Mouse (Mus musculus): ENCODE measurements around the gene Tpd52l2. TPM values are rescaled to one million over a fixed set of nuclear protein-coding genes. Genes with fewer than 3 reads are reported as not detected.
A peak's percentile ranks its signal among the peaks of the same experiment; 100 is the strongest.

Tpd52l2 gene
- polyA plus RNA-seq, 1 experiment = 41.5 TPM

- Histone ChIP-seq H3K4me1 (ENCODE audit: control insufficient read depth, insufficient read depth, low read length) (no peaks in the 10 kb centered on the region), H3K4me3 (ENCODE audit: insufficient read depth, low read depth, low read length) (peak overlapping the region; percentile 54; the same call in 1 of the 2 replicates), H3K36me3 (ENCODE audit: control insufficient read depth, insufficient read depth, low read length) (peaks cover 2% of the 10 kb centered on the region; the same call in 1 of the 2 replicates), H3K27me3 (replicated peaks; ENCODE audit: control insufficient read depth, insufficient read depth, low read length) (no peaks in the 10 kb centered on the region), H3K27ac (ENCODE audit: insufficient read depth, low read depth, low read length) (peak overlapping the region; percentile 82)
- 9% methylated on average over 8 of the region's 8 CpGs for WGBS
- peak; percentile 74 for DNase-seq
- peak; percentile 77 for TF ChIP-seq CTCF (conservative IDR thresholded peaks at IDR 0.05; ENCODE audit: insufficient read depth, insufficient read length, low read depth, low read length)
- TF ChIP-seq POLR2A (IDR thresholded peaks at IDR 0.05; ENCODE audit: low read depth, low read length) = no peak
These were observed 661 bp upstream of the Tpd52l2 start for GRCm38 (mm10) chr2:181496281-181496680.

GRCm38 (mm10) chr2:181497548-181497875 is 570 bp downstream of the Tpd52l2 start:
- TF ChIP-seq POLR2A (IDR thresholded peaks at IDR 0.05; ENCODE audit: low read depth, low read length) (no peak), CTCF (conservative IDR thresholded peaks at IDR 0.05; ENCODE audit: insufficient read depth, insufficient read length, low read depth, low read length) (no peak)
- Histone ChIP-seq H3K27ac (ENCODE audit: insufficient read depth, low read depth, low read length) (peak overlapping the region; percentile 91), H3K27me3 (replicated peaks; ENCODE audit: control insufficient read depth, insufficient read depth, low read length) (no peaks in the 10 kb centered on the region), H3K4me1 (ENCODE audit: control insufficient read depth, insufficient read depth, low read length) (no peaks in the 10 kb centered on the region), H3K4me3 (ENCODE audit: insufficient read depth, low read depth, low read length) (peak overlapping the region; percentile 90), H3K36me3 (ENCODE audit: control insufficient read depth, insufficient read depth, low read length) (peaks cover 4% of the 10 kb centered on the region; the same call in 1 of the 2 replicates)
- WGBS = 0% methylated on average over 12 of the region's 12 CpGs
- peak; percentile 81 for DNase-seq

GRCm38 (mm10) chr2:181498644-181499043 is 1.7 kb downstream of the Tpd52l2 start:
- Histone ChIP-seq H3K4me3 (ENCODE audit: insufficient read depth, low read depth, low read length) (no peak overlapping the region), H3K36me3 (ENCODE audit: control insufficient read depth, insufficient read depth, low read length) (peaks cover 6% of the 10 kb centered on the region), H3K27ac (ENCODE audit: insufficient read depth, low read depth, low read length) (no peak overlapping the region), H3K27me3 (replicated peaks; ENCODE audit: control insufficient read depth, insufficient read depth, low read length) (no peaks in the 10 kb centered on the region), H3K4me1 (ENCODE audit: control insufficient read depth, insufficient read depth, low read length) (no peaks in the 10 kb centered on the region)
- no peak for TF ChIP-seq CTCF (conservative IDR thresholded peaks at IDR 0.05; ENCODE audit: insufficient read depth, insufficient read length, low read depth, low read length)
- TF ChIP-seq POLR2A (IDR thresholded peaks at IDR 0.05; ENCODE audit: low read depth, low read length) = no peak
- no peak for DNase-seq
- WGBS = 61% methylated on average over 4 of the region's 4 CpGs

- no peaks in the 10 kb centered on the region; the same call in 1 of the 2 replicates for H3K4me1 ChIP-seq (ENCODE audit: control insufficient read depth, insufficient read depth, low read length)
- H3K27me3 ChIP-seq (replicated peaks; ENCODE audit: control insufficient read depth, insufficient read depth, low read length) = no peaks in the 10 kb centered on the region
- TF ChIP-seq POLR2A (IDR thresholded peaks at IDR 0.05; ENCODE audit: low read depth, low read length) = no peak
- TF ChIP-seq CTCF (conservative IDR thresholded peaks at IDR 0.05; ENCODE audit: insufficient read depth, insufficient read length, low read depth, low read length) = no peak
- H3K4me3 ChIP-seq (ENCODE audit: insufficient read depth, low read depth, low read length) = no peak overlapping the region
- 75% methylated on average over 2 of the region's 2 CpGs for WGBS
- no peak for DNase-seq
- peaks cover 15% of the 10 kb centered on the region for H3K36me3 ChIP-seq (ENCODE audit: control insufficient read depth, insufficient read depth, low read length)
- H3K27ac ChIP-seq (ENCODE audit: insufficient read depth, low read depth, low read length) = no peak overlapping the region
These were observed 12.2 kb downstream of the Tpd52l2 start for GRCm38 (mm10) chr2:181509191-181509590.

GRCm38 (mm10) chr2:181511231-181511630 is 14.3 kb downstream of the Tpd52l2 start:
- no peak for TF ChIP-seq CTCF (conservative IDR thresholded peaks at IDR 0.05; ENCODE audit: insufficient read depth, insufficient read length, low read depth, low read length)
- no peak for TF ChIP-seq POLR2A (IDR thresholded peaks at IDR 0.05; ENCODE audit: low read depth, low read length)
- Histone ChIP-seq H3K27me3 (replicated peaks; ENCODE audit: control insufficient read depth, insufficient read depth, low read length) (no peaks in the 10 kb centered on the region), H3K27ac (ENCODE audit: insufficient read depth, low read depth, low read length) (no peak overlapping the region), H3K4me3 (ENCODE audit: insufficient read depth, low read depth, low read length) (no peak overlapping the region), H3K4me1 (ENCODE audit: control insufficient read depth, insufficient read depth, low read length) (no peaks in the 10 kb centered on the region; the same call in 1 of the 2 replicates), H3K36me3 (ENCODE audit: control insufficient read depth, insufficient read depth, low read length) (peaks cover 16% of the 10 kb centered on the region)
- 94% methylated on average over 8 of the region's 8 CpGs for WGBS
- DNase-seq = no peak

- H3K36me3 ChIP-seq (ENCODE audit: control insufficient read depth, insufficient read depth, low read length) = peaks cover 2% of the 10 kb centered on the region; the same call in 1 of the 2 replicates
- DNase-seq = no peak
- H3K4me1 ChIP-seq (ENCODE audit: control insufficient read depth, insufficient read depth, low read length) = peaks cover 15% of the 10 kb centered on the region
- TF ChIP-seq POLR2A (IDR thresholded peaks at IDR 0.05; ENCODE audit: low read depth, low read length) = no peak
- no peak for TF ChIP-seq CTCF (conservative IDR thresholded peaks at IDR 0.05; ENCODE audit: insufficient read depth, insufficient read length, low read depth, low read length)
- peak overlapping the region; percentile 63; the same call in 1 of the 2 replicates for H3K27ac ChIP-seq (ENCODE audit: insufficient read depth, low read depth, low read length)
- no peaks in the 10 kb centered on the region for H3K27me3 ChIP-seq (replicated peaks; ENCODE audit: control insufficient read depth, insufficient read depth, low read length)
- H3K4me3 ChIP-seq (ENCODE audit: insufficient read depth, low read depth, low read length) = peak overlapping the region; percentile 26; the same call in 1 of the 2 replicates
- 48% methylated on average over 3 of the region's 3 CpGs for WGBS
These were observed 22.3 kb downstream of the Tpd52l2 start for GRCm38 (mm10) chr2:181519201-181519600.

- WGBS = under 1% methylated on average over 74 of the region's 74 CpGs
These were observed 23.4 kb downstream of the Tpd52l2 start, which contains the start of gene Dnajc5 for GRCm38 (mm10) chr2:181520118-181520935. TSS of gene Dnajc5 (plus strand) at chr2:181520485.

More at GRCm38 (mm10) chr2:181520118-181520935, 23.4 kb downstream of the Tpd52l2 start, which contains the start of gene Dnajc5:
- Histone ChIP-seq H3K27ac (ENCODE audit: insufficient read depth, low read depth, low read length) (peak within 1 kb of the TSS; percentile 93), H3K4me1 (ENCODE audit: control insufficient read depth, insufficient read depth, low read length) (peaks cover 17% of the 10 kb centered on the region), H3K27me3 (replicated peaks; ENCODE audit: control insufficient read depth, insufficient read depth, low read length) (no peaks in the 10 kb centered on the region), H3K36me3 (ENCODE audit: control insufficient read depth, insufficient read depth, low read length) (no peaks in the 10 kb centered on the region; the same call in 1 of the 2 replicates), H3K4me3 (ENCODE audit: insufficient read depth, low read depth, low read length) (peak within 1 kb of the TSS; percentile 87)
- peak; percentile 99 for DNase-seq
- TF ChIP-seq POLR2A (IDR thresholded peaks at IDR 0.05; ENCODE audit: low read depth, low read length) = peak; percentile 72
- TF ChIP-seq CTCF (conservative IDR thresholded peaks at IDR 0.05; ENCODE audit: insufficient read depth, insufficient read length, low read depth, low read length) = no peak

All from kidney, adult 2 months (tissue).